Mouse (Mus musculus) ES-E14 (cell line): ENCODE measurements around the gene Clic4.

Experiments used
- HCFC1 ChIP-seq: IDR thresholded peaks from 2 replicates; pipeline ENCODE4 v1.6.1; 2012; ENCODE audit warnings: low read length, inconsistent platforms, borderline replicate concordance; ENCODE audit not compliant: insufficient read depth
- ZNF384 ChIP-seq: IDR thresholded peaks from 2 replicates; pipeline ENCODE4 v1.6.1; 2012; ENCODE audit warnings: low read depth, low read length, inconsistent platforms

DNA sequence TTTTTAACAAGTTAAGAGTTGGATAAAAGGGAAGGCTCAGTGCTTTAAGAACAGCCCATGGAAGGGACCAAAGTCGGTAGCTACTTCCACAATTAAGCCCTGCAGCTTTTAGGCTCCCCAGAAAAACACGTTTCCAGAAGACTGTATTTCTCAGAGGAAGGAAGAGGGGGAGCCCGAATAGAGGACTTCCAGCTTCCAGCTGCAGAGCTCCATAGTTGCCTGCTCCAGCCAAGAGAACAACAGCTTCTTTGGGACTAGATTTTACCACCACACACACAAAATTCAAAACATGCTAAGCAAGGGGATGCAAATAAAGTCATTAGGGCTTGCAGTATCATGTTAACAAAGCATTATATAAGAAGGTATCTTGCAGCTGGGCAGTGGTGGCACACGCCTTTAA lies 42.7 kb downstream of the Clic4 start:
- no peak for TF ChIP-seq HCFC1
- TF ChIP-seq ZNF384 = no peak
